Mouse (Mus musculus): ENCODE measurements around the gene Baz1b. TPM values are rescaled to one million over a fixed set of nuclear protein-coding genes. Genes with fewer than 3 reads are reported as not detected.
"Not testable (repeated sequence)": the region's sequence is repeated elsewhere in the genome, so short reads cannot be mapped to it uniquely, and the experiment has no call there.

The Baz1b gene
- polyA plus RNA-seq, 1 experiment from 2014 or later: 35.2 TPM

DNA sequence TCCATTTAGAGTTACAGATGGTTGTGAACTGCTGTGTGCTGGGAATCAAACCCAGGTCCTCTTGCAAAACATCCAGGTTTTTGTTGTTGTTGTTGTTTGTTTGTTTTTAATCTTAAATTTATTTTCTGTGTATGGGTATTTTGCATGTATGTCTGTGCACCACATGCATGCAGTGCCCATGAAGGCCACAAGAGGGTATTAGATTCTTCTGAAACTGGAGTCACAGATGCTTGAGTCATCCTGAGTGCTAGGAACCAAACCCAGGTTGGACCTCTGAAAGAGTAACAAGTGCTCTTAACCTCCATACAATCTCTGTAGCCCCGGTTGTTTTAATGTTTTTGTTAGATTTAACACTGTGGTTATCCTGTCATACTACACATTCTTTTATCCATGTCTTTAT, 21.1 kb downstream of the Baz1b start:
- Histone ChIP-seq H3K27me3 (replicated peaks) (no peaks in the 10 kb centered on the region), H3K4me1 (no peaks in the 10 kb centered on the region), H3K36me3 (peaks cover 98% of the 10 kb centered on the region), H3K27ac (no peak overlapping the region), H3K4me3 (no peak overlapping the region), H3K9ac (no peak overlapping the region), H3K9me3 (replicated peaks) (no peaks in the 10 kb centered on the region), H3K4me2 (no peak overlapping the region)
- 92% methylated on average over 1 of the region's 1 CpGs for WGBS (ENCODE audit: insufficient replicate concordance)
- ATAC-seq: no peak

DNA sequence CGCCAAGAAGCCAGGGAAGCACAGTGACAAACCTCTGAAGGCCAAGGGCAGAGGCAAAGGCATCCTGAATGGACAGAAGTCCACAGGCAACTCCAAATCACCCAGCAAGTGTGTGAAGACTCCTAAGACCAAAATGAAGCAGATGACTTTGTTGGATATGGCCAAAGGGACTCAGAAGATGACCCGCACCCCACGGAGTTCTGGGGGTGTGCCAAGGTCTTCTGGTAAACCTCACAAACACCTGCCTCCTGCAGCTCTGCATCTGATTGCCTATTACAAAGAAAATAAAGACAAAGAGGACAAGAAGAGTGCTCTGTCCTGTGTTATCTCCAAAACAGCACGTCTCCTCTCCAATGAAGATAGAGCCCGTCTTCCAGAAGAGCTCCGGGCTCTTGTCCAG, 29.8 kb downstream of the Baz1b start:
- ATAC-seq: no peak
- peaks cover 100% of the 10 kb centered on the region for H3K36me3 ChIP-seq
- no peaks in the 10 kb centered on the region for H3K9me3 ChIP-seq (replicated peaks)
- H3K27me3 ChIP-seq (replicated peaks): no peaks in the 10 kb centered on the region
- H3K4me3 ChIP-seq: no peak overlapping the region
- H3K4me2 ChIP-seq: no peak overlapping the region
- 90% methylated on average over 6 of the region's 6 CpGs for WGBS (ENCODE audit: insufficient replicate concordance)
- no peak overlapping the region for H3K27ac ChIP-seq
- H3K9ac ChIP-seq: no peak overlapping the region
- no peaks in the 10 kb centered on the region for H3K4me1 ChIP-seq

DNA sequence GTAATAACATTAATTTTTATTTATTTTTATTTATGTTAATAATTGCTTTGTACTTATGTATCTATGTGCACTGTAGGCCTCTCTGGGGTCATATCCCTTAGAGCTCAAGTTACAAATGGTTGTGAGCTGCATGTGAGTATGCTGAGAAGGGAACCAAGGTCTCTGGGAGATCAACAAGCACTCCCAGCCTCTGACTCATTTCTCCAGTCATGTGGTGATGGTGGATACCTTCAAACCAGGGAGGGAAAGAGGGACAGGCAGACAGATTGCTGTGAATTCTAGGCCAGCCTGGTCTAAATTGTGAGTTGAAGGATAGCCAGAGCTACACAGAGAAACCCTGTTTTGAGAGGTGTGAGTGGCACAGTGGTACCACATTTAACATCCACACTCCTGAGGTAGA, 33.9 kb downstream of the Baz1b start:
- H3K27me3 ChIP-seq (replicated peaks): no peaks in the 10 kb centered on the region
- no peak overlapping the region for H3K9ac ChIP-seq
- ATAC-seq: no peak
- no peaks in the 10 kb centered on the region for H3K4me1 ChIP-seq
- no peak overlapping the region for H3K27ac ChIP-seq
- H3K4me3 ChIP-seq: no peak overlapping the region
- H3K9me3 ChIP-seq (replicated peaks): no peaks in the 10 kb centered on the region
- H3K36me3 ChIP-seq: peaks cover 97% of the 10 kb centered on the region
- no peak overlapping the region for H3K4me2 ChIP-seq

DNA sequence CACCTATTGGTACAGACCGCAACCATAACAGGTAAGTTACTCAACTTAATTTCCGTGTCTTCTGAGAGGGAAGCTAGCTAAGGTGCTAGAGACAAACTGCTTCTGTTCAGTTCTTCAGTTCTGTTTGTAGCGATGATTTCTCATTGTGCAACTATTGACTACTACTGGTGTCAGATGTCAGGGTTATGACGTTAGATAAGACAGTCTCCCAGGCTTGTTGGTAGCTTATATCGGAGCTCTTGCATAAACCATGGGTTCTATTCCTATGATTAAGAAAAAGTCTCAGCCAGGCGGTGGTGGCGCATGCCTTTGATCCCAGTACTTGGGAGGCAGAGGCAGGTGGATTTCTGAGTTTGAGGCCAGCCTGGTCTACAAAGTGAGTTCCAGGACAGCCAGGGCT, 35.0 kb downstream of the Baz1b start:
- no peak overlapping the region for H3K4me2 ChIP-seq
- no peak for ATAC-seq
- no peaks in the 10 kb centered on the region for H3K27me3 ChIP-seq (replicated peaks)
- H3K27ac ChIP-seq: no peak overlapping the region
- H3K9me3 ChIP-seq (replicated peaks): no peaks in the 10 kb centered on the region
- H3K36me3 ChIP-seq: peaks cover 94% of the 10 kb centered on the region
- no peak overlapping the region for H3K9ac ChIP-seq
- no peaks in the 10 kb centered on the region for H3K4me1 ChIP-seq
- 90% methylated on average over 7 of the region's 7 CpGs for WGBS (ENCODE audit: insufficient replicate concordance)
- no peak overlapping the region for H3K4me3 ChIP-seq

DNA sequence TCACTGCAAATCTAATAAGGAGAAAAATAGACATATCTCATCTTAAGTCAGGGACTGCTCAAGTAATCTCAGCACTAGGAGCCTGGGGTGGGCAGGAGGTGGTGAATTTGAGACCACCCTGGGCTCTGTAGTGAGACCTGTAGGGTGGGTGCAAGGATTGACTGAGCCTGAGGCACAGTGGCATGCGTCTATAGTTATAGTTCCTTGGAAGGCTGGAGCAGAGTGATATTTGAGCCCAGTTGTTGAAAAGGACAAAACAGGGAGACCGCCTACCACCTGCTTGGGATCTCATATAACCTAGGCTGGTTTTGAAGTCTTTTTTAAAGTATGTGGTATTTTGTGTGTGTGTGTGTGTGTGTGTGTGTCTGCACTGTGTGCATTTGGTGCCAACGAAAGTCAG, 37.1 kb downstream of the Baz1b start:
- no peak for ATAC-seq
- no peak overlapping the region for H3K9ac ChIP-seq
- 88% methylated on average over 3 of the region's 3 CpGs for WGBS (ENCODE audit: insufficient replicate concordance)
- H3K9me3 ChIP-seq (replicated peaks): no peaks in the 10 kb centered on the region
- no peaks in the 10 kb centered on the region for H3K27me3 ChIP-seq (replicated peaks)
- no peak overlapping the region for H3K4me2 ChIP-seq
- no peaks in the 10 kb centered on the region for H3K4me1 ChIP-seq
- H3K36me3 ChIP-seq: peaks cover 94% of the 10 kb centered on the region
- H3K4me3 ChIP-seq: no peak overlapping the region
- no peak overlapping the region for H3K27ac ChIP-seq

DNA sequence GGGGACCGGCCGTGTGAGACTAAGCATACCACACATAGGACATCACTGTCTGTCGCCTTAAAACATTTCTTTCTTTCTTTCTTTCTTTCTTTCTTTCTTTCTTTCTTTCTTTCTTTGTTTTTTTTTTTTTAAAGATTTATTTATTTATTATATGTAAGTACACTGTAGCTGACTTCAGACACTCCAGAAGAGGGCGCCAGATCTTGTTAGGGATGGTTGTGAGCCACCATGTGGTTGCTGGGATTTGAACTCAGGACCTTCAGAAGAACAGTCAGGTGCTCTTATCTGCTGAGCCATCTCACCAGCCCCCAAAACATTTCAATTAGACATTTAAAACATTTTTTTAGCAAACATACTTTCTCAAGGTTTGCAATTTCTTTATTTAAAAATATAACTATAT, 38.8 kb downstream of the Baz1b start:
- H3K4me2 ChIP-seq; ATAC-seq; H3K9ac ChIP-seq; H3K4me1 ChIP-seq; H3K9me3 ChIP-seq (replicated peaks); H3K4me3 ChIP-seq; H3K27me3 ChIP-seq (replicated peaks); H3K27ac ChIP-seq: not testable (repeated sequence)
- peaks cover 94% of the 10 kb centered on the region for H3K36me3 ChIP-seq
- WGBS (ENCODE audit: insufficient replicate concordance): 90% methylated on average over 4 of the region's 4 CpGs

DNA sequence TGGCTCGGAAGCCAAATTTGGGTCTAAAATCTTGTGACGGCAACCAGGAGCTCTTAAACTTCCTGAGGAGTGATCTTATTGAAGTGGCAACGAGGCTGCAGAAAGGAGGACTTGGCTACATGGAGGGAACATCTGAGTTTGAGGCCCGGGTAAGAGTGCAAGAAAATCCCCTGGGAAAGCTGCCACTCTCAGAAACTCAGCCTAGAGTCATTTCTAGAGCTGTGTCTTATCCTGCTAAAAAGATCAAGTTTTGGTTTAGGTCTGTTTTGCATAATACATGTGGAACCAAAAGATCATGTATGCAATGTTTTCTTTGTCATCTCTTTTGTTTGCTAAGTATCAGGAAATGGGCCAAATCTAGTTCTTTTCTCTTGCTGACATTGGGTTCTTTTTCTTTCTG, 43.1 kb downstream of the Baz1b start:
- peaks cover 95% of the 10 kb centered on the region for H3K36me3 ChIP-seq
- no peaks in the 10 kb centered on the region for H3K27me3 ChIP-seq (replicated peaks)
- no peaks in the 10 kb centered on the region for H3K4me1 ChIP-seq
- no peaks in the 10 kb centered on the region for H3K9me3 ChIP-seq (replicated peaks)
- H3K27ac ChIP-seq: no peak overlapping the region
- 86% methylated on average over 4 of the region's 4 CpGs for WGBS (ENCODE audit: insufficient replicate concordance)
- ATAC-seq: no peak
- H3K4me2 ChIP-seq: no peak overlapping the region
- H3K4me3 ChIP-seq: no peak overlapping the region
- no peak overlapping the region for H3K9ac ChIP-seq

DNA sequence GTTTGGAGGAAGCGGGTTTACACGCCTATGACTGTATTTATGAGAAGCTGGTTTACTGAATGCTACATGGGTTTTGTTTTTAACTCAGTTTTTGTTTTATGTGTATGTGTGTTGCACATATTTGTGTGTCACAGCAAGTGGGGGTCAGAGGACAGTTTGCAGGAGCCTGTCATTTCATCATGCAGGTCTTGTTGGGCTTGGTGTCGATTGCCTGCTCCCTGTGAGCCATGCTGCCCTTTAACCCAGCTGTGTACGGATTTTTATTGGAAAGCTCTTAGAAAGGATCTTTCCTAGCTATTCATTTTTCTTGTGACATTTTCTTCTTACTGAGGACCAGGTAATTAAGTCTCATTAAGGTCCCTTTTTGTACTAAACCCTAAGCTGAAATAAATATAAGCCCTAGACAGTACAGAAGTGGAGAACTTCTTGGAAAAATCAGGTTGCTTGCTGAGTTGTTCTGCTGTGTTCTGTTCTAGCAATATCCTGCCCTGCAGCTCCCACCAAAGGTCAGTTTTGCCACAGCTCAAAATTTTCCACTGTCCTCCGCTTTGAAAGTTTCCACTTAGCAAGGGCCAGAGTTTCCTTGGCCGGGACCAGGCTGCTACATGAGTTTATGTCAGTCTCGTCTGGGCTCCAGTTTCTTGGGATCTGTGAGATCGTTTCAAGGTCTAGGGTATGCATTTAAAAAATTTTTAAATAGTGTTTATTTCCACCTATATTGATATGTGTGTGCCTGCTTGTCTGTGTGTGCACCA, 46.3 kb downstream of the Baz1b start:
- no peak for ATAC-seq
- Histone ChIP-seq H3K9ac (no peak overlapping the region), H3K27ac (no peak overlapping the region), H3K27me3 (replicated peaks) (no peaks in the 10 kb centered on the region), H3K36me3 (peaks cover 99% of the 10 kb centered on the region), H3K9me3 (replicated peaks) (no peaks in the 10 kb centered on the region), H3K4me3 (no peak overlapping the region), H3K4me2 (no peak overlapping the region), H3K4me1 (no peaks in the 10 kb centered on the region)
- 89% methylated on average over 8 of the region's 8 CpGs for WGBS (ENCODE audit: insufficient replicate concordance)

DNA sequence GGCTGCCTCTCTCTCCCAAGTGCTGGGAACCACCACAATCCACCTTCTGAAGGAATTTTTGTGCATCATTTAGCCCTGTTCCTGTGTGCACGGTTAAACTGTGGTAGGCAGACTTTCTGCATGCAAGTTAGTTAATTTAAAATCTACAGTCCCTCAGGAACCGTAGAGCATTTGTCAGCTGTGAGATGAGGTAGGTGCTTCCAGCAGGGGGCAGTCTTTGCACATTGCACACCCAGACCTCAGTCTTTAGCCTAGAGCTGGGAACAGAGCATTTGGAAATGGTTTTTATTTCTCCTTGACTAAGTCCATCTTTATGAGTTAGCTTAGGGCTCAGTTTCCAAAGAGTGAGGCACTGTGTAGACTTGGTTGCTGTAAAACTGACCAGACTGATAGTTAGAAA, 49.5 kb downstream of the Baz1b start:
- H3K4me3 ChIP-seq: no peak overlapping the region
- H3K27ac ChIP-seq: no peak overlapping the region
- H3K9ac ChIP-seq: no peak overlapping the region
- no peak overlapping the region for H3K4me2 ChIP-seq
- WGBS (ENCODE audit: insufficient replicate concordance): 55% methylated on average over 2 of the region's 2 CpGs
- H3K27me3 ChIP-seq (replicated peaks): no peaks in the 10 kb centered on the region
- H3K4me1 ChIP-seq: no peaks in the 10 kb centered on the region
- peaks cover 100% of the 10 kb centered on the region for H3K36me3 ChIP-seq
- no peaks in the 10 kb centered on the region for H3K9me3 ChIP-seq (replicated peaks)
- ATAC-seq: no peak

DNA sequence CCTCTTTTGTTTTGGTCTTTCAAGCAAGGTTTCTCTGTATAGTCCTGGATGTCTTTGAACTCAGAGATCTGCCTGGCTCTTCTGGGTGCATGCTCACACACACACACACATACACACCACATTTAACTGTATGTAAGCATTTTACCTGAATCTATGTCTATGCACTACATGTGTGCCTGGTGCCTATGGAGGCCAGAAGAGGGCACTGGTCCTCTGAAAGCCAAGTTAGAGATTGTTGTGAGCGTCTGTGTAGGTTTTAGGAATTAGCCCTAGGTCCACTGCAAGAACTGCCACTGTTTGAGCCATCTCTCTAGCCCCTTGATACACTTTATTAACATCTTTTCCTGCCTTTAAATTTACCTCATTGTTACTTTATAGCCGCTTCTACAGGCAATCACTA, 51.8 kb downstream of the Baz1b start:
- WGBS (ENCODE audit: insufficient replicate concordance): 90% methylated on average over 2 of the region's 2 CpGs
- Histone ChIP-seq H3K4me2 (no peak overlapping the region), H3K27me3 (replicated peaks) (no peaks in the 10 kb centered on the region), H3K9ac (no peak overlapping the region), H3K9me3 (replicated peaks) (no peaks in the 10 kb centered on the region), H3K4me3 (no peak overlapping the region), H3K4me1 (no peaks in the 10 kb centered on the region), H3K27ac (no peak overlapping the region), H3K36me3 (peaks cover 100% of the 10 kb centered on the region)
- ATAC-seq: no peak

DNA sequence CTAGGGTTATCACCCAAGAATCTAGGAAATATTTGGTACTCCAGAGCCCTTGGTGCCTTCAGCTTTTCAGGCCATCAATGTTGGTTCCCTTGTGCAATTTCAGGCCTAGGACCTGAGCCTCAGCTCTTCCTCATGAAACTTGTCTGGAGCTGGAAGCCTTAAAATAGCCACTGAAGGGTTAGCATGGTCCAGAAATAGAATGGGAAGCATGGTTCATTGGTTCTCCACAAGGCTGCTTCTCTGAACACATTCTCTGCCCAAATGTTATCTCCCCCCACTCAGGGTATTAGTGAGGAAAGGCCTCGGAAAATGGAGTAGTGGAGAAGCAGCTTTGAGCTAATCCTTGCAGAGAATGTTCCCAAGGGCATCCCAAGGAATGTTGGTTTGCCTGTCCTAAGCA, 54.4 kb downstream of the Baz1b start:
- Histone ChIP-seq H3K9me3 (replicated peaks) (no peaks in the 10 kb centered on the region), H3K4me3 (no peak overlapping the region), H3K4me2 (no peak overlapping the region), H3K27ac (no peak overlapping the region), H3K4me1 (no peaks in the 10 kb centered on the region), H3K36me3 (peaks cover 100% of the 10 kb centered on the region), H3K27me3 (replicated peaks) (no peaks in the 10 kb centered on the region), H3K9ac (no peak overlapping the region)
- 88% methylated on average over 1 of the region's 1 CpGs for WGBS (ENCODE audit: insufficient replicate concordance)
- ATAC-seq: no peak

DNA sequence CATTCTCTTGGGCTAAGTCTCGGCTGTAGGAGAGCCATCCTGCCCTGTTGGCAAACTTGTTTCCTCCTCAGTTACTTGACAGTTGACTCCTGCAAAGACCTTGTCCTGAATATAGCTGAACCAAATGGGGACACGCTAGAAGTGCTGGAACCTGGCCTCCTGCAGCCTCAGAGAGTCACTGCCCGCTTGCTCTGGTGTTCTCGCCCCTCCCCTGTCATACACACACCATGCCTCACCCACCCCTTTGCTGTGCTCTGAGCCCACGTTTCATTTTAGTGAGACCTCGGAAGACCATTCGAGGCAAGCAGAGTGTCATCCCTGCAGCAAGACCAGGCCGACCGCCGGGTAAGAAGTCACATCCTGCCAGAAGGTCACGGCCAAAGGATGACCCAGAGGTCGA, 55.1 kb downstream of the Baz1b start:
- Histone ChIP-seq H3K4me1 (no peaks in the 10 kb centered on the region), H3K27me3 (replicated peaks) (no peaks in the 10 kb centered on the region), H3K36me3 (peaks cover 100% of the 10 kb centered on the region), H3K9ac (no peak overlapping the region), H3K4me2 (no peak overlapping the region), H3K4me3 (no peak overlapping the region), H3K27ac (no peak overlapping the region), H3K9me3 (replicated peaks) (no peaks in the 10 kb centered on the region)
- no peak for ATAC-seq
- WGBS (ENCODE audit: insufficient replicate concordance): 87% methylated on average over 12 of the region's 12 CpGs

DNA sequence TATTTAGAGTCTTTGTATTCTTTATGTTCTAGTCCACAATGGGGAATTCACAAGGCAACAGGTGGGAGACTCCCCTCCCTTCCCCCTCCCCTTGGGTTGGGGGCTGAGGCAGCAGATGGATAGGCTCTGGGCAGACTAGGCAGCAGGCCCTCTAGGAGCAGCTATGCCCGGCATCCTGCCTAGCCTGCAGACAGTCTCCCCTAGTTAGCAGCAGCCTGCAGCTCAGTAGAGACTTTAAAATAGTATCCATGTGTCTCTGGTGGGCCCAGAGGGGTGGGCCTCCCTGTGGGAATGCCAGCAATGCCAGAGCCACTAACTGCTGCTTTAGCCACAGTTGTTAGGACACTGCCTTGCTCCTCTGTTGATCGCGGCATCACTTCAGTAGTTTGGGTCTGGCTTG, 55.5 kb downstream of the Baz1b start:
- Histone ChIP-seq H3K9me3 (replicated peaks) (no peaks in the 10 kb centered on the region), H3K27ac (no peak overlapping the region), H3K4me2 (no peak overlapping the region), H3K4me3 (no peak overlapping the region), H3K4me1 (no peaks in the 10 kb centered on the region), H3K9ac (no peak overlapping the region), H3K36me3 (peaks cover 97% of the 10 kb centered on the region), H3K27me3 (replicated peaks) (no peaks in the 10 kb centered on the region)
- no peak for ATAC-seq
- 93% methylated on average over 3 of the region's 3 CpGs for WGBS (ENCODE audit: insufficient replicate concordance)
